Mouse (Mus musculus): ENCODE data around the gene Wbp4.
"Not testable (repeated sequence)": the region's sequence is repeated elsewhere in the genome, so short reads cannot be mapped to it uniquely, and the experiment has no call there.

Wbp4 gene

DNA sequence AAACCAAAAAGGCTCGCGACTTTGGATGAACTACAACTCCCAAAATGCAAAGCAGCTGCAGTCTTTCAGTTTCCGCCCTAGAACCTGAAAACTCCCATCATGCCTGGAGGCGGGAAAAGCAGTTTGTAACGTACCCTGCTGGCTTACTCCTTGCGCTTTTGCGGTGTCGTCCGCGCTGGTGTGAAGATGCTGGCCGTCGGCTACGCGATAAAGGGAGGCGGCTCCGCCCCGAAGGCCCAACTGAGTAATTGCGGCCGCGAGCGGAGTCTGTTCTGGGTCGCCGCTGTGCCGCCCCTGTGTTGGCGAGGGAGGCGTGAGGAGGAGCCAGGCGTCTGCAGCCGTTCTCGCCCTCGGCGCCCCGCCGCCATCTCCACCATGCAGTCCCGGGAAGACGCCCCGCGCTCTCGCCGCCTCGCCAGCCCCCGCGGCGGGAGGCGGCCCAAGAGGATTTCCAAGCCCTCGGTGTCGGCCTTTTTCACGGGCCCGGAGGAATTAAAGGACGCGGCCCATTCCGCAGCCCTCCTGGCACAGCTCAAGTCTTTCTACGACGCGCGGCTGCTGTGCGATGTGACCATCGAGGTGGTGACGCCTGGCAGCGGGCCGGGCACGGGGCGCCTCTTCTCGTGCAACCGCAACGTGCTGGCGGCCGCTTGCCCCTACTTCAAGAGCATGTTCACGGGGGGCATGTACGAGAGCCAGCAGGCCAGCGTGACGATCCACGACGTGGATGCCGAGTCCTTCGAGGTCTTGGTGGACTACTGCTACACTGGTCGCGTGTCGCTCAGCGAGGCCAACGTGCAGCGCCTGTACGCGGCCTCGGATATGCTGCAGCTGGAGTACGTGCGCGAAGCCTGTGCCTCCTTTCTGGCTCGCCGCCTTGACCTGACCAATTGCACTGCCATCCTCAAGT, 29.4 kb downstream of the Wbp4 start, which contains the start of gene Kbtbd6:
Gene Kbtbd6, plus strand, starts transcription at position 155 of the 910 bp plus-strand sequence.
- DNase-seq: peak; percentile 89

DNA sequence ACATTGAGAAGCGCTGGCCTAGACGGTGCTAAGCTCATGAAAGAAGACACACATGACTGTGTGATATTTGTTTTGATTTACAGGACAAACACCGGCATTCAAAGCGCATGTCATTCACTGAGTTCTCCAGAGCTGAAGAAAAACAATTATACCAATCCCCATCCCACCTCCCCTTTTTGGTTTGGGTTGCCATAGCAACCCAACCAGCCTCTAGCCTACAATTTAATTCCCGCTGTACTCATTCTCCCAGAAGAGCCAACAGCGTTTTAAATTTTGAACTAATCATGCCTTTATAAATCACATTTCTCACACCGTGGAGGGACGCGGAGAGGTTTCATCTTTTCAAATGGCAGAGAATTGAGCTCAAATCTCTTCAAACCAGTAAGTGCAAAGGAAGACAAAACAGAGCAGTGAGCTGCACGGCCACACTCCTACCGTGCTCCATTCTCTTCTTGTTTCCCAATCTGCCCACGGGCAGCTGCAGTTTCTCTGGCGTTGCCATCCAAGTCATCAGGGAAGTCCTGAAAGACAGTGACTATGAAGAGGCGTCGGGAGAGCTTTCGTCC, 36.2 kb downstream of the Wbp4 start:
- no peak for DNase-seq

DNA sequence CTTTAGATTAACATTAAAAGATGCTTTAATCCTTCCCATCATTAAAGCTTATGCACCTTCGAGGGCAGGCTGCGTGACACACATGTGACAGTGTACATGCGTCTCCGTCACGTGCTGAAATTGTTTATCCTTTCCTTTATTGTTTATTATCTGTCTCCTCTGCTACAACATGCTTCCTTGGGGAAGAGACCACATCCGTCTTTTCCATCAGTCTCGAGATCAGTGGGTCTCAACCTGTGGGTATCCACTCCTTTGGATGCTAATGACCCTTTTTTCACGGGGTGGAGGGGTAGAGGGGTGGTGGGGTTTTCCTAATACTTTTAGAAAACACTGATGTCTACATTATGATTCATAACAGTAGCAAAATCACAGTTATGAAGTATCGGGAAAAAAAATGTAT, 36.7 kb downstream of the Wbp4 start:
- no peak for DNase-seq

DNA sequence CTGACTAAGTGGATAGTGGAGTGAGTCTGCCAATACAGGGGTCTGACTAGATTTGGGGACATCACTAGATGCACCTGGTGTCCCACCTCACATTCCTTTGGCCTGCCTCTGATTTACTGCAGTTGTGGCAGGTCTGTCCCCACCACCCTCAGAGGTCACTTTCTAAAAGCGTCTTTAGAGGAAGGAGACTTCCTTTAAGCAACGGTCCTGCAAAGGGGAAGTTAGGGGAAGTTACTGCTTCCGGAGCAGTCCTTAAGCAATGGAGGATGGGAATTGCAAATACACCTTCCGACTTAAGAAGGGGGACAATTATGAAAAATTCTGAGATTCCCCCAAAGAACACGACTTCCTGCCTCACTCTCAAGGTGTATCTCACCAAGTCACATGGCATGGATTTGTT, 39.9 kb downstream of the Wbp4 start:
- DNase-seq: peak; percentile 8

DNA sequence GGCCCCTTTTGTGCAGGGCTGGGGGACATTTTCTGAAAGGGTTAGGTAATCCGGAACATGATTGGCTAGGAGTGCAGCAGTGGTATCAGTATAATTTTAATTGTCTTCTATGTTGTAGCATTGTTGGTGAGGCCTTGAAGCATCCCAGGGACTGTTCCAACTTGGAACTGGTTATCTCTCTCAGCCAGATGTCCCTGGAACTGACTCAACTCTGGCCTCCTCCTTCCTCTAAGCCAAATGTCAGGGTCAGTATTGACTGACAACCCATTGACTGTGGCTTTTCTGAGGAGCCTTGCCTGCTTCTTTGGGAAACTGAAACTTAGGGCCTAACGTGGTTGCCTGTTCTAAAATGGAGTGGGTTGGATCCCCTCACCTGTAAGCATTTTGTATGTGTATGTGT, 40.7 kb downstream of the Wbp4 start:
- no peak for DNase-seq

DNA sequence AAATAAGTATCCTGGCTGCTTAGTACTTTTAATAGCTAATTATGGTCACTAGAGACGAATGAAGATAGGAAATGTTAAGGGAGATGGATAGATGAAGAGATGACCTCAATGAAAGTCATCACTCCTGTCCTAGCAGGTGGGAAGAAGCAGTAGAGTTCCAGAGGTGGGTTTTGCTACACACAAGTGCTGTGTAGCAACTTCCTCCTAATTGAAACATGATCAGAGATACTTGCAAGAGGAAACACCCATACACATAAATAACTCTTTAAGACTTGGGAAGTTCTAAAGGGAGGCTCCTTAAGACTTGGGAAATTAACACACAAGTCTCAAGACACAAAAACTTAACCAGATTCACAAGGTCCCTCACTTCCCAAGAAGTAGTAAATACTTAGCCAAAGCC, 47.3 kb downstream of the Wbp4 start:
- no peak for DNase-seq

DNA sequence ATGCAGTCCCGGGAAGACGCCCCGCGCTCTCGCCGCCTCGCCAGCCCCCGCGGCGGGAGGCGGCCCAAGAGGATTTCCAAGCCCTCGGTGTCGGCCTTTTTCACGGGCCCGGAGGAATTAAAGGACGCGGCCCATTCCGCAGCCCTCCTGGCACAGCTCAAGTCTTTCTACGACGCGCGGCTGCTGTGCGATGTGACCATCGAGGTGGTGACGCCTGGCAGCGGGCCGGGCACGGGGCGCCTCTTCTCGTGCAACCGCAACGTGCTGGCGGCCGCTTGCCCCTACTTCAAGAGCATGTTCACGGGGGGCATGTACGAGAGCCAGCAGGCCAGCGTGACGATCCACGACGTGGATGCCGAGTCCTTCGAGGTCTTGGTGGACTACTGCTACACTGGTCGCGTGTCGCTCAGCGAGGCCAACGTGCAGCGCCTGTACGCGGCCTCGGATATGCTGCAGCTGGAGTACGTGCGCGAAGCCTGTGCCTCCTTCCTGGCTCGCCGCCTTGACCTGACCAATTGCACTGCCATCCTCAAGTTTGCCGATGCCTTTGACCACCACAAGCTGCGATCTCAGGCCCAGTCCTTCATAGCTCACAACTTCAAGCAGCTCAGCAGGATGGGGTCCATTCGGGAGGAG, 54.5 kb downstream of the Wbp4 start:
- not testable (repeated sequence) for DNase-seq

DNA sequence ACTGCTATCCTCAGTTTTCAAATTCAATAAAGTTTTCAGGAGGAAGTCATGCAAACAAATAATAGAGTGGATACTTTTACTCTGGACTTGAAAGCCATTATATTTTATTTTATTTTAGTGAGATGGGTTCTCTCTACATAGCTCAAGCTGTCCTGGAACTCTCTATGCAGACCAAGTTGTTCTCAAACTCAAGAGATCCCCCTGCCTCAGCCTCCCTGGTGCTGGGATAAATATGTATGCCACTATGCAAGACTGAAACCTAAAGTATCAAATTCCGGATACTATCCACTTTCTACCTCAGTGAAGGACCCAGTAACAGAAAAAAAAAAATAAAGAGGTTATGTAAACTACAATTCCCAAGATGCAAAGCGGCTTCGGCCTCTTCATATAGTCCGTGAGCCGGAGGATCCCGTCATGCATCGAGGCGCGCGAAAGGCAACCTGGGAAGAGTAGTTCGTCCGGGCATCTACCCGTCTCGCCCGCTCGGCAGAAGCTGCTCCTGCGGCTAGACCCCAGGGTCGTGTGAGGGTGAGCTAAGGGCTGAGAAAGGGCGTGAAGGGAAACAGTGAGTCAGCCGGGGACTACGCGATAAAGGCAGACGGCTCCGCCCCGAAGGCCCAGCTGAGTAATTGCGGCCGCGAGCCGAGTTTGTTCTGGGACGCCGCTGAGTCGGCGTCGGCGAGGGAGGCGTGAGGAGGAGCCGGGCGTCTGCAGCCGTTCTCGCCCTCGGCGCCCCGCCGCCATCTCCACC, 55.2 kb downstream of the Wbp4 start, which contains the start of gene Kbtbd7:
Gene Kbtbd7, plus strand, starts transcription at position 533 of the 751 bp plus-strand sequence.
- DNase-seq: peak; percentile 98

DNA sequence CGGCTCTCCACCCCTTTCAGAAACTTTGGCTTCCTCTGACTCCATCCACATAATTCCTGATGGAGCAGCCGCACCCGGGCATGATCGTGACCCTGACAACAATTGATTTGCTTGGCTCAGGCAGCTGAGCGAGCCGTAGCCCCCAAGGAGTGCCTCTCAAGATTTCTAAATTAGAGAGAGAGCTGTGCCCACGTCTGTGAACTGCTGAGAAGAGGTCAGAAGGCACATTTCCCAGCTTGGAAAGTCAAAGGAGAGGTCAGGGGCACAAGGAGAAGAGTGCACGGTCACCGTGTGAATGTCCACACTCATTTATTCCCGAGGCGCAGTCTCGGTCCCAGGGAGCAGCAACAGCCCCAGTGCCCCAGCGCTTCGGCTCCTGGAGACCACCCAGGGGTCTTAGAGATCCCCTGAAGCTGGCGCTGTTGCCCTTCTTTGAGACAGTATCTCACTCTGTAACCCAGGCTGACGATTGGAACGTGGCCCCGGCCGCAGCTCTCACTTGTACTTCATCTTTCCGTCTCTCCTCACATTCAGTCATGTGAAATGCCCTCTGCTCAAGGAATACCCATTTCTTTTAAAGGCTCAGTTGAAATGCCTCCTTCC, 61.1 kb downstream of the Wbp4 start:
- no peak for DNase-seq

DNA sequence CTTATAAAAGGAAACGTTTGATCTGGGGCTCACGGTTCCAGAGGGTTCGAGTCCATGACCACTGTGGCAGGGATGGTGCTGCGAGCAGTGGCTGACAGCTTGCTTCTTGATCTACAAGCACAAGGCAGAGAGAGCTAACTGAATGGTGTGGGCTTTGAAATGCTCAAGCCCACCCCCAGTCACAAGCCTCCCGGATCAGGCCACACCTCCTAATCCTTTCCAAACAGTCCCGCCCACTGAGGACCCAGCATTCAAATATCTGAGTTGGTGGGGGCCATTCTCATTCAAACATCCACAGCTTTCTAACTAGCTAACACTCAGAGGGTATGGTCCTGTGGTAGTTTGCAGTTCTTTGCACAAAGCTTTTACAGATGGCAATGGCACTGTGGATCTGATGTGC, 68.2 kb downstream of the Wbp4 start:
- DNase-seq: no peak

DNA sequence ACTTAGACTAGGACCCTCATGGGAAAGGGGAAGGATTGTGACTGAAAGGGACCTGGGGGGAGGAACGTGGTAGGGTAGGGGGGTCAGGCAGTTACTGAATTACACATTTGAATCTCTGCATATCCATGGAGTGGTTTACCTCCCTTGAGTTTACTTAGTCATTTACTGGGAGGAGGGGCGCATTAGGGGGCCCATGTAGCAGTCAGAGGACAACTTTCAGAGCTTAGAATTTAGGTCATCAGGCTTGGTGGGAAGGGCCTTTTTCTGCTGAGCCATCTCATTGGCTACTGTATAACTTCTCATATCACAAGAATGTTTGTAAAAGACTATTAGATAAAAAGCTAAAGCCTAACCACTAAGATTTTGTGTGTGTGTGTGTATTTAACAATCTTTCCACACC, 70.7 kb downstream of the Wbp4 start:
- no peak for DNase-seq

Measured in lung, postnatal 36 days (tissue).